Mouse (Mus musculus): ENCODE measurements at regions not wholly inside any gene's neighbourhood (a gene's known extent, or its start where the extent isn't known, plus 50 kb on each side); places are given as distances from the start of the nearest gene placed in this dataset.

DNA sequence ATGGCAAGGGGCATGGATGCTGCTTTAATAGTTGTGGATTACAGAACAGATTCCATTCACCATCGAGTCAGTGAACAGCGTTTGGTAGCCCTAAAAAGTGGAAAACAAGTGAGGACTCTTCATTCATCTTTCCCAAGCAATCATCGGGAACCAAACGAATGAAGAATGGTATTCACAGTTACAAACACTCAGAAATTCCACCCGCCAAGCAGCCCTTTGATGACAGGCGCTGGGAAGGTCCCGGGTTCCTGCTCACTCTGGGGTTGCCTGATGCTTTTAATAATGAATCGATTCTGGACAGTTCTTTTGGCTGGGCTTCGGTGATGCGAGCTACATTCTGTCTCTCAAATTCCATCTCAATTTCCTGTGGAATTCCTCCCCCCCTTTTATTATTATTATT is 110.9 kb downstream of the Bod1 start:
- TF ChIP-seq CTCF (conservative IDR thresholded peaks at IDR 0.05; ENCODE audit: insufficient read depth, insufficient read length, low read depth, low read length) (no peak), POLR2A (IDR thresholded peaks at IDR 0.05; ENCODE audit: low read depth, low read length) (no peak)

Data from kidney, adult 2 months (tissue).